Mouse (Mus musculus): ENCODE data around the gene Rhpn2. TPM values are rescaled to one million over a fixed set of nuclear protein-coding genes. Genes with fewer than 3 reads are reported as not detected.

Rhpn2 gene
- polyA plus RNA-seq, 1 experiment: not detected

DNA sequence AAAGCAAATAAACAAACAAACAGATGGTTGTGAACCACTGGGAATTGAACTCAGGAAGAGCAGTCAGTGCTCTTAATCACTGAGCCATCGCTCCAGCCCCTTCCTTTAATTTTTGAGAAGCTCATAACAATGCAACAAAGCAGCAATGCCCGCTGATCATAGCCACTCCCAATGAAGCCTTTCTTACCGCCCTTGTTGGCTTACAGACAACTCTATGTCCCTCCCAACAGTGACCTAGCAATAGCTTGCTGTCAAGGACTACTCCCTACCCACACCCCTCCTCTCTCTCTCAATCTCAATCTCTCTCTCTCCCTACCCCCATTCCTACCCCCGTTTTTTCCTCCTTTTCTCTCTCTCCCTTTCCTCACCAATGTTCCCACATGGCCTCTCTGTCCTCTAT, 14.2 kb upstream of the Rhpn2 start:
- peaks cover 2% of the 10 kb centered on the region for H3K27me3 ChIP-seq (replicated peaks)
- no peaks in the 10 kb centered on the region for H3K9me3 ChIP-seq
- no peaks in the 10 kb centered on the region for H3K36me3 ChIP-seq (replicated peaks; ENCODE audit: low read length)
- H3K4me1 ChIP-seq: peaks cover 31% of the 10 kb centered on the region
- no peak for TF ChIP-seq GATA1 (IDR thresholded peaks at IDR 0.05; ENCODE audit: borderline replicate concordance, low read length)
- TF ChIP-seq FLI1 (IDR thresholded peaks at IDR 0.05; ENCODE audit: low read length): no peak
- H3K4me3 ChIP-seq (replicated peaks): no peak overlapping the region

GRCm38 (mm10) chr7:35322161-35322560, 11.8 kb upstream of the Rhpn2 start:
- Histone ChIP-seq H3K4me1 (peaks cover 25% of the 10 kb centered on the region), H3K4me3 (replicated peaks) (no peak overlapping the region), H3K36me3 (replicated peaks; ENCODE audit: low read length) (no peaks in the 10 kb centered on the region), H3K9me3 (no peaks in the 10 kb centered on the region), H3K27me3 (replicated peaks) (peaks cover 3% of the 10 kb centered on the region)
- no peak for TF ChIP-seq GATA1 (IDR thresholded peaks at IDR 0.05; ENCODE audit: borderline replicate concordance, low read length)
- no peak for TF ChIP-seq FLI1 (IDR thresholded peaks at IDR 0.05; ENCODE audit: low read length)

DNA sequence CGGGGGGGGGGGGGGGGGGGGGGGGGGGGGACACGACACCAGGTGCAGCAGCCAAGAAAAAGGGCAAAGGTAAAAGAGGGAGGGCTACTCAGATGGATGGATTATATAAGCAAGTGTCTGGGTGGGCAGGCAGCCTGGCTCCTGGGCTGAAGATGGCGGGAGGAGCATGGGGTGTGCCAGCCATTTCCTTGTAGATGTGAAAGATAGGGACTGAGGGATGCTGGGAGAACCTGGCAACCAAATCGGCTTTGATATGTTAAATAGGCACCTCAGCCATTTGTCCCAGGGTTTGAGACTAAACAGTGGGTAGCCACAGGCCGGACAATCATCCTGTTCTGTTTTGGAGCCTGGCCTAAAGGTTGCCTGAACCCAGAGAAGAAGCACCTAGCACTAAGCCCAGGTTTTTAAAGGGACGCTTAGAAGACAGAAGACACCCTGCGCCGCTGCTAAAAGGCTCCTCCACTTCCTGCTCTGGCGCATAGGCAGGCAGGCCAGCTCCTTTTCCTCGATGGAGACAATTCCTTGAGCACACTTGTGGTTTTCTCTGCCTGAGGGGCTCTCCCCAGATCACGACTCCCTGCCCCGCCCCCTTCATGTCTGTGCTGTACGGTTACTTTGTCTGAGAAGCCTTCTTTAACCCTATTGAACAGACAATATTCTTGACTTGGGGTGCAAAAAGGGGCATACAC, 11.1 kb upstream of the Rhpn2 start:
- H3K36me3 ChIP-seq (replicated peaks; ENCODE audit: low read length): no peaks in the 10 kb centered on the region
- TF ChIP-seq GATA1 (IDR thresholded peaks at IDR 0.05; ENCODE audit: borderline replicate concordance, low read length) (no peak), FLI1 (IDR thresholded peaks at IDR 0.05; ENCODE audit: low read length) (no peak)
- no peaks in the 10 kb centered on the region for H3K9me3 ChIP-seq
- peak overlapping the region; percentile 53 for H3K4me3 ChIP-seq (replicated peaks)
- peaks cover 18% of the 10 kb centered on the region for H3K4me1 ChIP-seq
- H3K27me3 ChIP-seq (replicated peaks): peaks cover 6% of the 10 kb centered on the region

DNA sequence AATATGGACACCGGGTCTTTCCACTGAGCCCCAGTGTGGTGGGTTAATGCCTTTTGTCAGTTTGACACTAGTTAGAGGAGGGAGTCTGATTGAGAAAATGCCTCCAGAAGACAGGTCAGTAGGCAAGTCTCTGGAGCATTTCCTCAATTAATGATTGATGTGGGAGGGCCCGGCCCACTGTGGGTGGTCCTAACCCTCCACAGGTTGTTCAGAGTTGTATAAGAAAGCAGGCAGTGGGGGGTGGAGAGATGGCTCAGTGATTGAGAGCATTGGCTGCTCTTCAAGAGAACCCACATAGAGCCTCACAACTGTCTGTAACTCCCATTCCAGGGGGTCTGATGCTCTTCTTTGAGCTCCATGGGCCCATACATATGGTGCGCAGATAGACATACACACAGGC, 2.4 kb upstream of the Rhpn2 start:
- H3K27me3 ChIP-seq (replicated peaks): peaks cover 54% of the 10 kb centered on the region
- no peak for TF ChIP-seq GATA1 (IDR thresholded peaks at IDR 0.05; ENCODE audit: borderline replicate concordance, low read length)
- TF ChIP-seq FLI1 (IDR thresholded peaks at IDR 0.05; ENCODE audit: low read length): no peak

DNA sequence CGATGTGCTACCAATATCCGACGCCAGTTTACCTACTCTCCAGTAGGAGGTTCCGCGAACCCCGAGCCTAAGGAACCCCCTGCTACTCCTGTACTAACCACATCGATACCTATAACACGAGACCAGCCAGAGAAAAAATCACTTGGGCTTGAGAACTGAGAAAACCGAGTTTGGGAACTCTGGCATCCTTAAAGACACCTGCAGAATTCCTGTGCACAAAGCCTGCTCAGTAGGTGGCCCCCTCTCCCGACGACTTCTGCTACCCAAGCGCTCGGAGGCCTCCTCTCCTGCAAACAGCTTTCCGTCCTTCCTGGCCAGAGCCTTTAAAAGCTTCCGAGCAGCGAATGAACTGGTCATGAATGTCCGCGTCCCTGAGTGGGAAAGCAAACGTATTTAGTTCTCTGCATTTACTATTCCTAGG, 729 bp upstream of the Rhpn2 start:
- H3K27me3 ChIP-seq (replicated peaks): peaks cover 61% of the 10 kb centered on the region
- H3K9me3 ChIP-seq: no peaks in the 10 kb centered on the region
- H3K4me1 ChIP-seq: peaks cover 25% of the 10 kb centered on the region
- H3K4me3 ChIP-seq (replicated peaks): peak overlapping the region; percentile 94
- TF ChIP-seq FLI1 (IDR thresholded peaks at IDR 0.05; ENCODE audit: low read length) (no peak), GATA1 (IDR thresholded peaks at IDR 0.05; ENCODE audit: borderline replicate concordance, low read length) (no peak)
- no peaks in the 10 kb centered on the region for H3K36me3 ChIP-seq (replicated peaks; ENCODE audit: low read length)

More for the DNA sequence above, 2.4 kb upstream of the Rhpn2 start:
- no peak overlapping the region for H3K4me3 ChIP-seq (replicated peaks)
- H3K4me1 ChIP-seq: peaks cover 25% of the 10 kb centered on the region
- no peaks in the 10 kb centered on the region for H3K9me3 ChIP-seq
- H3K36me3 ChIP-seq (replicated peaks; ENCODE audit: low read length): no peaks in the 10 kb centered on the region

GRCm38 (mm10) chr7:35334527-35335452, 820 bp downstream of the Rhpn2 start:
- TF ChIP-seq GATA1 (IDR thresholded peaks at IDR 0.05; ENCODE audit: borderline replicate concordance, low read length): no peak
- no peak for TF ChIP-seq FLI1 (IDR thresholded peaks at IDR 0.05; ENCODE audit: low read length)
- peak overlapping the region; percentile 94 for H3K4me3 ChIP-seq (replicated peaks)

GRCm38 (mm10) chr7:35340196-35340595, 6.2 kb downstream of the Rhpn2 start:
- H3K4me3 ChIP-seq (replicated peaks): no peak overlapping the region
- no peaks in the 10 kb centered on the region for H3K36me3 ChIP-seq (replicated peaks; ENCODE audit: low read length)
- 0 out of 2 replicates have a peak, but pooled peaks cover 3% of the 10 kb centered on the region for H3K9me3 ChIP-seq
- peaks cover 49% of the 10 kb centered on the region for H3K27me3 ChIP-seq (replicated peaks)
- TF ChIP-seq FLI1 (IDR thresholded peaks at IDR 0.05; ENCODE audit: low read length): no peak
- TF ChIP-seq GATA1 (IDR thresholded peaks at IDR 0.05; ENCODE audit: borderline replicate concordance, low read length): no peak
- H3K4me1 ChIP-seq: peaks cover under 1% of the 10 kb centered on the region

More at GRCm38 (mm10) chr7:35334527-35335452, 820 bp downstream of the Rhpn2 start:
- Histone ChIP-seq H3K9me3 (no peaks in the 10 kb centered on the region), H3K27me3 (replicated peaks) (peaks cover 72% of the 10 kb centered on the region), H3K4me1 (peaks cover 23% of the 10 kb centered on the region), H3K36me3 (replicated peaks; ENCODE audit: low read length) (no peaks in the 10 kb centered on the region)

- Histone ChIP-seq H3K36me3 (replicated peaks; ENCODE audit: low read length) (no peaks in the 10 kb centered on the region), H3K4me3 (replicated peaks) (no peak overlapping the region), H3K4me1 (no peaks in the 10 kb centered on the region), H3K9me3 (peaks cover 9% of the 10 kb centered on the region), H3K27me3 (replicated peaks) (peaks cover 40% of the 10 kb centered on the region)
- no peak for TF ChIP-seq GATA1 (IDR thresholded peaks at IDR 0.05; ENCODE audit: borderline replicate concordance, low read length)
- TF ChIP-seq FLI1 (IDR thresholded peaks at IDR 0.05; ENCODE audit: low read length): no peak
These were observed 7.3 kb downstream of the Rhpn2 start for GRCm38 (mm10) chr7:35341282-35341681.

GRCm38 (mm10) chr7:35342498-35342897, 8.5 kb downstream of the Rhpn2 start:
- H3K4me1 ChIP-seq: no peaks in the 10 kb centered on the region
- H3K4me3 ChIP-seq (replicated peaks): no peak overlapping the region
- no peaks in the 10 kb centered on the region for H3K36me3 ChIP-seq (replicated peaks; ENCODE audit: low read length)
- peaks cover 14% of the 10 kb centered on the region for H3K9me3 ChIP-seq
- TF ChIP-seq GATA1 (IDR thresholded peaks at IDR 0.05; ENCODE audit: borderline replicate concordance, low read length): no peak
- no peak for TF ChIP-seq FLI1 (IDR thresholded peaks at IDR 0.05; ENCODE audit: low read length)
- peaks cover 31% of the 10 kb centered on the region for H3K27me3 ChIP-seq (replicated peaks)

All from megakaryocyte, embryonic 14.5 days (primary cell).